Mouse (Mus musculus): ENCODE measurements at regions not wholly inside any gene's neighbourhood (a gene's known extent, or its start where the extent isn't known, plus 50 kb on each side); places are given as distances from the start of the nearest gene placed in this dataset.

GRCm38 (mm10) chr2:161341368-161341891, 232.6 kb upstream of the Chd6 start:
- Histone ChIP-seq H3K27ac (ENCODE audit: insufficient read depth, low read depth, low read length) (no peak overlapping the region), H3K4me1 (ENCODE audit: control insufficient read depth, insufficient read depth, insufficient read length, low read length) (no peaks in the 10 kb centered on the region; the same call in 1 of the 2 replicates), H3K36me3 (ENCODE audit: control insufficient read depth, insufficient read depth, low read length) (no peaks in the 10 kb centered on the region), H3K27me3 (ENCODE audit: control insufficient read depth, insufficient read depth, low read length) (no peaks in the 10 kb centered on the region), H3K4me3 (ENCODE audit: low read depth, low read length) (peak overlapping the region; percentile 22)
- no peak for TF ChIP-seq CTCF (IDR thresholded peaks at IDR 0.05; ENCODE audit: extremely low read depth, insufficient read length, insufficient replicate concordance, low read depth, low read length)
- TF ChIP-seq POLR2A (IDR thresholded peaks at IDR 0.05; ENCODE audit: low read depth, low read length): no peak
- 6% methylated on average over 11 of the region's 11 CpGs for WGBS

DNA sequence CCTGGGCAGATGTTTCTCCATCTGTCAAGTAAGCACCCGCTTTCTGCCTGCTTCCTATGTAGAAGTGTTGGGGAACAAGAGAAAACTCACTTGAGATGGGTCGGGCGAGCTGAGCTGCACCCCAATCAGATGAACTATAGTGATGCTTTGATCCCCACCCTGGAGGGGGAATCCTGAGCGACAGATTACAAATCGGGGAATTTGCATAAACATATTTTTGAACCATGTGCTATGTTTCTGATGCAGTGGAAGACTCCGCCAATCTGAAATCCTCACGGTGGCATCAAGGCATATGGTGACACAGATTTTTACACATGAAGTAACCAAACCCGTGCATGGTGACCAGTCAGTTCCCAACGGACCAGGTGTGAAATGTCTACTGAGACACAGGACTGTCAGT, 231.4 kb upstream of the Chd6 start:
- no peak for TF ChIP-seq POLR2A (IDR thresholded peaks at IDR 0.05; ENCODE audit: low read depth, low read length)
- no peak for TF ChIP-seq CTCF (IDR thresholded peaks at IDR 0.05; ENCODE audit: extremely low read depth, insufficient read length, insufficient replicate concordance, low read depth, low read length)
- 84% methylated on average over 9 of the region's 9 CpGs for WGBS
- H3K27me3 ChIP-seq (ENCODE audit: control insufficient read depth, insufficient read depth, low read length): no peaks in the 10 kb centered on the region
- H3K36me3 ChIP-seq (ENCODE audit: control insufficient read depth, insufficient read depth, low read length): no peaks in the 10 kb centered on the region
- H3K27ac ChIP-seq (ENCODE audit: insufficient read depth, low read depth, low read length): no peak overlapping the region
- H3K4me3 ChIP-seq (ENCODE audit: low read depth, low read length): no peak overlapping the region
- H3K4me1 ChIP-seq (ENCODE audit: control insufficient read depth, insufficient read depth, insufficient read length, low read length): no peaks in the 10 kb centered on the region; the same call in 1 of the 2 replicates

DNA sequence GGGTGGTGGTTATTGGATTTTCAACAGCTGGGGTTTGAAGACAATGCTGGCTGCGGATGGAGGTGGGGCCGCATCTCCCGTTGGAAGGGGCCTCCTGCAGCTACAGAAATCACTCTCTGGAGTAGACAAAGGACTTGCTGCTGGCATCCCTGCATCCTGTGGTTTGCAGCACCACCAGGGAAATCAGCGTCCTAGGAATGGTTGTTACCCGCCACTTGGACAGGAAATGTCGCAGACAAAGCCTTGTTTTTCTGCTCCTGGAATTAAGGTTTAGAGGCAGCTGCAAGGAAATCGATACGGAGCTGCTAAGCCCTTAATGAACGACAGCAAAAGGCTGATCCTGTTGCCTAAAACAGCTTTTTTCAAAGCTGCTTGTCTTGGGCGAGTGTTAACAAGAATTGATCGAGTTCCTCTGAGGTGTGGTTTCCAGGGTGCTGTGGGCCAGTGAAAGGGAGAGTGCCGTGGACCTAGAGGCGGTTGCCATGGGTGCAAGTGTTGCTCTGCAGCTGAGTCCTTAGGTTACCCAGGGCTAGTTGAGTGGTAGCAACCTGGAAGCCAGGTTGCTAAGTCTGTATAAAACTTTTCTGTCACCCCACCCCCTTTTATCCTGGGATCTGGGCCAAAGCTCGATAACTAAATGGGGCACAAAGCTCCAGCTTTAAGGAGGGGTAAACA, 230.6 kb upstream of the Chd6 start:
- no peaks in the 10 kb centered on the region; the same call in 1 of the 2 replicates for H3K4me1 ChIP-seq (ENCODE audit: control insufficient read depth, insufficient read depth, insufficient read length, low read length)
- TF ChIP-seq POLR2A (IDR thresholded peaks at IDR 0.05; ENCODE audit: low read depth, low read length) (no peak), CTCF (IDR thresholded peaks at IDR 0.05; ENCODE audit: extremely low read depth, insufficient read length, insufficient replicate concordance, low read depth, low read length) (no peak)
- H3K36me3 ChIP-seq (ENCODE audit: control insufficient read depth, insufficient read depth, low read length): no peaks in the 10 kb centered on the region
- 22% methylated on average over 14 of the region's 14 CpGs for WGBS
- H3K27me3 ChIP-seq (ENCODE audit: control insufficient read depth, insufficient read depth, low read length): no peaks in the 10 kb centered on the region
- H3K4me3 ChIP-seq (ENCODE audit: low read depth, low read length): no peak overlapping the region
- no peak overlapping the region for H3K27ac ChIP-seq (ENCODE audit: insufficient read depth, low read depth, low read length)

DNA sequence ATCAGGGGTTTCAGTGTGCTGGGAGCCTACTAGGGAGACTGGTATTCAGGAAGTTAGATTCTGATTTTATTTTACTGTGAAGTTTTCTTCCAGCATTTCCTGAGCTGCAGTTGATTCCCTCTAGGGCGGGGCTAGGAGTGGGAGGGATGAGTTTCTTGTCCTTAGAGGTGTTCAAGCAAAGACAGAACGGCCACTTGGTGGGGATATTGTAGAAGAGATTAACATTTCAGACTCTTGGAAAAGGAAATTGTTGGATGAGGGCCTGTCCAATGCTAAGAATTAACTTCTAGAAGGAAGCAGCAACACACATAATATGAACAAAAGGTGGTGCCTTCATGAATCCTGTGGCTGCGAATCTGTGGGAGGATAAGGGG, 230.1 kb upstream of the Chd6 start:
- Histone ChIP-seq H3K27ac (ENCODE audit: insufficient read depth, low read depth, low read length) (no peak overlapping the region), H3K27me3 (ENCODE audit: control insufficient read depth, insufficient read depth, low read length) (no peaks in the 10 kb centered on the region), H3K36me3 (ENCODE audit: control insufficient read depth, insufficient read depth, low read length) (no peaks in the 10 kb centered on the region), H3K4me3 (ENCODE audit: low read depth, low read length) (no peak overlapping the region), H3K4me1 (ENCODE audit: control insufficient read depth, insufficient read depth, insufficient read length, low read length) (no peaks in the 10 kb centered on the region; the same call in 1 of the 2 replicates)
- 17% methylated on average over 3 of the region's 3 CpGs for WGBS
- no peak for TF ChIP-seq CTCF (IDR thresholded peaks at IDR 0.05; ENCODE audit: extremely low read depth, insufficient read length, insufficient replicate concordance, low read depth, low read length)
- TF ChIP-seq POLR2A (IDR thresholded peaks at IDR 0.05; ENCODE audit: low read depth, low read length): no peak

GRCm38 (mm10) chr2:161332653-161333052, 223.8 kb upstream of the Chd6 start:
- H3K4me1 ChIP-seq (ENCODE audit: control insufficient read depth, insufficient read depth, insufficient read length, low read length): no peaks in the 10 kb centered on the region
- H3K27ac ChIP-seq (ENCODE audit: insufficient read depth, low read depth, low read length): no peak overlapping the region
- no peaks in the 10 kb centered on the region for H3K36me3 ChIP-seq (ENCODE audit: control insufficient read depth, insufficient read depth, low read length)
- TF ChIP-seq POLR2A (IDR thresholded peaks at IDR 0.05; ENCODE audit: low read depth, low read length): no peak
- no peak for TF ChIP-seq CTCF (IDR thresholded peaks at IDR 0.05; ENCODE audit: extremely low read depth, insufficient read length, insufficient replicate concordance, low read depth, low read length)
- H3K4me3 ChIP-seq (ENCODE audit: low read depth, low read length): no peak overlapping the region
- no peaks in the 10 kb centered on the region for H3K27me3 ChIP-seq (ENCODE audit: control insufficient read depth, insufficient read depth, low read length)
- WGBS: 6% methylated on average over 2 of the region's 2 CpGs

DNA sequence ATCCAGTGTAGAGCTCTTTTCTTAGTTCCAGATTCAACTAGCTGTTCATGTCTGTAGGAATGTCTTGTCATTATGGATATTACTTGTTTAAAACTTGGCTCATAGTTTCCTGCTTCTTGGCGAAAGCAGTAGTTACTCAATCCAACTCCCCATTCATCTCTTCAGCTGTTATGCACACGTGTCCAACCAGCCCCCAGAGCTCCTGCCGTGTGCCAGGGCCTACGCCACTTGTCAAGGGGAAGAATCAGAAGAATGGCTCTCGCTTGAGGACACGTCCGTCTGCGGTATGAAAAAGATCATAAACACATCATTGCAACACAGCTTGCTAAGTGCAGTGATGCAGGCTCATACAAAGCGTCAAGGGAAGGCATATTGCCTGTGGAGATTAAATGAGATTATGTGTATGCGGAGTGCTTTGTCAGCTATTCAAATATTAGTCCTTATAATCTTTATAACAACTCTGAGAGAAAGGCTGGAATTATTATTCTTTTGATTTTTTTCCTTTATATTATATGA, 223.0 kb upstream of the Chd6 start:
- Histone ChIP-seq H3K36me3 (ENCODE audit: control insufficient read depth, insufficient read depth, low read length) (no peaks in the 10 kb centered on the region), H3K4me3 (ENCODE audit: low read depth, low read length) (no peak overlapping the region), H3K27me3 (ENCODE audit: control insufficient read depth, insufficient read depth, low read length) (no peaks in the 10 kb centered on the region), H3K4me1 (ENCODE audit: control insufficient read depth, insufficient read depth, insufficient read length, low read length) (no peaks in the 10 kb centered on the region), H3K27ac (ENCODE audit: insufficient read depth, low read depth, low read length) (no peak overlapping the region)
- TF ChIP-seq CTCF (IDR thresholded peaks at IDR 0.05; ENCODE audit: extremely low read depth, insufficient read length, insufficient replicate concordance, low read depth, low read length) (no peak), POLR2A (IDR thresholded peaks at IDR 0.05; ENCODE audit: low read depth, low read length) (no peak)
- WGBS: 68% methylated on average over 10 of the region's 10 CpGs

- no peaks in the 10 kb centered on the region for H3K27me3 ChIP-seq (ENCODE audit: control insufficient read depth, insufficient read depth, low read length)
- H3K27ac ChIP-seq (ENCODE audit: insufficient read depth, low read depth, low read length): no peak overlapping the region
- H3K36me3 ChIP-seq (ENCODE audit: control insufficient read depth, insufficient read depth, low read length): no peaks in the 10 kb centered on the region
- 61% methylated on average over 3 of the region's 3 CpGs for WGBS
- TF ChIP-seq POLR2A (IDR thresholded peaks at IDR 0.05; ENCODE audit: low read depth, low read length) (no peak), CTCF (IDR thresholded peaks at IDR 0.05; ENCODE audit: extremely low read depth, insufficient read length, insufficient replicate concordance, low read depth, low read length) (no peak)
- H3K4me3 ChIP-seq (ENCODE audit: low read depth, low read length): no peak overlapping the region
- no peaks in the 10 kb centered on the region for H3K4me1 ChIP-seq (ENCODE audit: control insufficient read depth, insufficient read depth, insufficient read length, low read length)
Measured at GRCm38 (mm10) chr2:161302796-161303195, 193.9 kb upstream of the Chd6 start.

Data from small intestine, adult 2 months (tissue).